Mouse (Mus musculus): ENCODE measurements at regions not wholly inside any gene's neighbourhood (a gene's known extent, or its start where the extent isn't known, plus 50 kb on each side); places are given as distances from the start of the nearest gene placed in this dataset.

- Histone ChIP-seq H3K4me1 (ENCODE audit: control insufficient read depth, insufficient read depth, low read length) (peaks cover 4% of the 10 kb centered on the region; the same call in 1 of the 2 replicates), H3K27ac (ENCODE audit: low read length) (no peak overlapping the region), H3K27me3 (ENCODE audit: control insufficient read depth, insufficient read depth, low read depth, low read length) (no peaks in the 10 kb centered on the region), H3K9ac (ENCODE audit: low read depth, low read length) (no peak overlapping the region), H3K4me3 (ENCODE audit: low read depth, low read length) (no peak overlapping the region), H3K9me3 (replicated peaks; ENCODE audit: control insufficient read depth, low read length, poor library complexity, severe bottlenecking) (no peaks in the 10 kb centered on the region), H3K36me3 (ENCODE audit: control insufficient read depth, insufficient read depth, low read length) (no peaks in the 10 kb centered on the region), H3K4me2 (ENCODE audit: low read length) (no peak overlapping the region)
- 65% methylated on average over 2 of the region's 2 CpGs for WGBS
- ATAC-seq = 0 out of 2 replicates have a peak, but pooled peaks have one; percentile 56
Observed at GRCm38 (mm10) chr3:110666992-110667391, 416.2 kb upstream of the Prmt6 start.

- no peak overlapping the region for H3K9ac ChIP-seq (ENCODE audit: low read depth, low read length)
- no peak overlapping the region for H3K4me2 ChIP-seq (ENCODE audit: low read length)
- H3K27me3 ChIP-seq (ENCODE audit: control insufficient read depth, insufficient read depth, low read depth, low read length) = no peaks in the 10 kb centered on the region
- no peak overlapping the region for H3K4me3 ChIP-seq (ENCODE audit: low read depth, low read length)
- no peaks in the 10 kb centered on the region for H3K36me3 ChIP-seq (ENCODE audit: control insufficient read depth, insufficient read depth, low read length)
- no peak overlapping the region for H3K27ac ChIP-seq (ENCODE audit: low read length)
- WGBS = 68% methylated on average over 4 of the region's 4 CpGs
- no peaks in the 10 kb centered on the region for H3K9me3 ChIP-seq (replicated peaks; ENCODE audit: control insufficient read depth, low read length, poor library complexity, severe bottlenecking)
- no peak for ATAC-seq
- H3K4me1 ChIP-seq (ENCODE audit: control insufficient read depth, insufficient read depth, low read length) = no peaks in the 10 kb centered on the region
Observed at GRCm38 (mm10) chr3:110657495-110658105, 406.8 kb upstream of the Prmt6 start.

- Histone ChIP-seq H3K27ac (ENCODE audit: low read length) (no peak overlapping the region), H3K9me3 (replicated peaks; ENCODE audit: control insufficient read depth, low read length, poor library complexity, severe bottlenecking) (no peaks in the 10 kb centered on the region), H3K4me2 (ENCODE audit: low read length) (no peak overlapping the region), H3K4me1 (ENCODE audit: control insufficient read depth, insufficient read depth, low read length) (no peaks in the 10 kb centered on the region), H3K27me3 (ENCODE audit: control insufficient read depth, insufficient read depth, low read depth, low read length) (no peaks in the 10 kb centered on the region), H3K36me3 (ENCODE audit: control insufficient read depth, insufficient read depth, low read length) (no peaks in the 10 kb centered on the region), H3K9ac (ENCODE audit: low read depth, low read length) (no peak overlapping the region), H3K4me3 (ENCODE audit: low read depth, low read length) (no peak overlapping the region)
- no peak for ATAC-seq
- 79% methylated on average over 3 of the region's 3 CpGs for WGBS
Observed at GRCm38 (mm10) chr3:110626326-110626725, 375.5 kb upstream of the Prmt6 start.

GRCm38 (mm10) chr3:110599175-110599853, 348.5 kb upstream of the Prmt6 start:
- no peak for ATAC-seq
- Histone ChIP-seq H3K4me3 (ENCODE audit: low read depth, low read length) (no peak overlapping the region), H3K9me3 (replicated peaks; ENCODE audit: control insufficient read depth, low read length, poor library complexity, severe bottlenecking) (no peaks in the 10 kb centered on the region), H3K4me2 (ENCODE audit: low read length) (no peak overlapping the region), H3K9ac (ENCODE audit: low read depth, low read length) (no peak overlapping the region), H3K27ac (ENCODE audit: low read length) (no peak overlapping the region), H3K27me3 (ENCODE audit: control insufficient read depth, insufficient read depth, low read depth, low read length) (no peaks in the 10 kb centered on the region), H3K36me3 (ENCODE audit: control insufficient read depth, insufficient read depth, low read length) (no peaks in the 10 kb centered on the region), H3K4me1 (ENCODE audit: control insufficient read depth, insufficient read depth, low read length) (no peaks in the 10 kb centered on the region)
- WGBS = 44% methylated on average over 4 of the region's 4 CpGs

GRCm38 (mm10) chr3:110582766-110583165, 332.0 kb upstream of the Prmt6 start:
- no peak overlapping the region for H3K4me2 ChIP-seq (ENCODE audit: low read length)
- H3K9ac ChIP-seq (ENCODE audit: low read depth, low read length) = no peak overlapping the region
- no peaks in the 10 kb centered on the region for H3K27me3 ChIP-seq (ENCODE audit: control insufficient read depth, insufficient read depth, low read depth, low read length)
- no peaks in the 10 kb centered on the region for H3K36me3 ChIP-seq (ENCODE audit: control insufficient read depth, insufficient read depth, low read length)
- WGBS = 49% methylated on average over 2 of the region's 2 CpGs
- no peaks in the 10 kb centered on the region for H3K4me1 ChIP-seq (ENCODE audit: control insufficient read depth, insufficient read depth, low read length)
- no peaks in the 10 kb centered on the region for H3K9me3 ChIP-seq (replicated peaks; ENCODE audit: control insufficient read depth, low read length, poor library complexity, severe bottlenecking)
- H3K4me3 ChIP-seq (ENCODE audit: low read depth, low read length) = no peak overlapping the region
- H3K27ac ChIP-seq (ENCODE audit: low read length) = no peak overlapping the region
- no peak for ATAC-seq

GRCm38 (mm10) chr3:110579261-110579660, 328.5 kb upstream of the Prmt6 start:
- Histone ChIP-seq H3K4me3 (ENCODE audit: low read depth, low read length) (no peak overlapping the region), H3K4me2 (ENCODE audit: low read length) (no peak overlapping the region), H3K9ac (ENCODE audit: low read depth, low read length) (no peak overlapping the region), H3K9me3 (replicated peaks; ENCODE audit: control insufficient read depth, low read length, poor library complexity, severe bottlenecking) (no peaks in the 10 kb centered on the region), H3K36me3 (ENCODE audit: control insufficient read depth, insufficient read depth, low read length) (no peaks in the 10 kb centered on the region), H3K27ac (ENCODE audit: low read length) (no peak overlapping the region), H3K27me3 (ENCODE audit: control insufficient read depth, insufficient read depth, low read depth, low read length) (no peaks in the 10 kb centered on the region), H3K4me1 (ENCODE audit: control insufficient read depth, insufficient read depth, low read length) (no peaks in the 10 kb centered on the region)
- ATAC-seq = no peak
- whole genome bisulfite sequencing = 84% methylated on average over 1 of the region's 1 CpGs

GRCm38 (mm10) chr3:110567187-110567586, 316.4 kb upstream of the Prmt6 start:
- H3K27me3 ChIP-seq (ENCODE audit: control insufficient read depth, insufficient read depth, low read depth, low read length) = no peaks in the 10 kb centered on the region
- no peaks in the 10 kb centered on the region for H3K36me3 ChIP-seq (ENCODE audit: control insufficient read depth, insufficient read depth, low read length)
- no peaks in the 10 kb centered on the region for H3K9me3 ChIP-seq (replicated peaks; ENCODE audit: control insufficient read depth, low read length, poor library complexity, severe bottlenecking)
- no peak overlapping the region for H3K4me2 ChIP-seq (ENCODE audit: low read length)
- no peak for ATAC-seq
- H3K4me1 ChIP-seq (ENCODE audit: control insufficient read depth, insufficient read depth, low read length) = no peaks in the 10 kb centered on the region
- no peak overlapping the region for H3K4me3 ChIP-seq (ENCODE audit: low read depth, low read length)
- no peak overlapping the region for H3K27ac ChIP-seq (ENCODE audit: low read length)
- H3K9ac ChIP-seq (ENCODE audit: low read depth, low read length) = no peak overlapping the region
- WGBS = 79% methylated on average over 4 of the region's 4 CpGs

GRCm38 (mm10) chr3:110547326-110547725, 296.5 kb upstream of the Prmt6 start:
- no peak for ATAC-seq
- Histone ChIP-seq H3K4me3 (ENCODE audit: low read depth, low read length) (no peak overlapping the region), H3K27ac (ENCODE audit: low read length) (no peak overlapping the region), H3K9me3 (replicated peaks; ENCODE audit: control insufficient read depth, low read length, poor library complexity, severe bottlenecking) (no peaks in the 10 kb centered on the region), H3K4me2 (ENCODE audit: low read length) (no peak overlapping the region), H3K9ac (ENCODE audit: low read depth, low read length) (no peak overlapping the region), H3K4me1 (ENCODE audit: control insufficient read depth, insufficient read depth, low read length) (no peaks in the 10 kb centered on the region), H3K36me3 (ENCODE audit: control insufficient read depth, insufficient read depth, low read length) (no peaks in the 10 kb centered on the region), H3K27me3 (ENCODE audit: control insufficient read depth, insufficient read depth, low read depth, low read length) (no peaks in the 10 kb centered on the region)
- WGBS = 89% methylated on average over 4 of the region's 4 CpGs

- Histone ChIP-seq H3K9me3 (replicated peaks; ENCODE audit: control insufficient read depth, low read length, poor library complexity, severe bottlenecking) (no peaks in the 10 kb centered on the region), H3K27me3 (ENCODE audit: control insufficient read depth, insufficient read depth, low read depth, low read length) (no peaks in the 10 kb centered on the region), H3K36me3 (ENCODE audit: control insufficient read depth, insufficient read depth, low read length) (no peaks in the 10 kb centered on the region), H3K4me1 (ENCODE audit: control insufficient read depth, insufficient read depth, low read length) (no peaks in the 10 kb centered on the region; the same call in 1 of the 2 replicates), H3K27ac (ENCODE audit: low read length) (no peak overlapping the region), H3K4me2 (ENCODE audit: low read length) (no peak overlapping the region), H3K4me3 (ENCODE audit: low read depth, low read length) (no peak overlapping the region), H3K9ac (ENCODE audit: low read depth, low read length) (no peak overlapping the region)
- WGBS = 38% methylated on average over 2 of the region's 2 CpGs
- ATAC-seq = no peak
Observed at GRCm38 (mm10) chr3:110538275-110538674, 287.5 kb upstream of the Prmt6 start.

All from midbrain, embryonic 16.5 days (tissue).